Mouse (Mus musculus): ENCODE data around the gene 9930111J21Rik1. TPM values are rescaled to one million over a fixed set of nuclear protein-coding genes. Genes with fewer than 3 reads are reported as not detected.

9930111J21Rik1 gene
- polyA plus RNA-seq, 1 experiment from 2014 or later: 0.54 TPM

Other genes with a start within 250 kb of the 9930111J21Rik1 start
- 712 and 779 TPM in 2 replicates for gene Rack1, start 179.1 kb downstream of the 9930111J21Rik1 start, polyA plus RNA-seq (2015; fragmentation: Nextera tagmentation; extraction: Ambion mirVana)
- gene Trim41, start 162.0 kb downstream of the 9930111J21Rik1 start, polyA plus RNA-seq (2015; fragmentation: Nextera tagmentation; extraction: Ambion mirVana): 7.1 and 7.2 TPM in 2 replicates
- gene Trim7, start 153.3 kb downstream of the 9930111J21Rik1 start, polyA plus RNA-seq (2015; fragmentation: Nextera tagmentation; extraction: Ambion mirVana): 4.4 and 4.8 TPM in 2 replicates
- gene Gm12184, start 152.7 kb downstream of the 9930111J21Rik1 start, polyA plus RNA-seq (2015; fragmentation: Nextera tagmentation; extraction: Ambion mirVana): 0.86 and 1.2 TPM in 2 replicates
- gene Irgm1, start 107.7 kb downstream of the 9930111J21Rik1 start, polyA plus RNA-seq (2015; fragmentation: Nextera tagmentation; extraction: Ambion mirVana): 17.0 and 18.3 TPM in 2 replicates
- 0.09 and 0.21 TPM in 2 replicates for gene Gm5431, start 77.2 kb downstream of the 9930111J21Rik1 start, polyA plus RNA-seq (2015; fragmentation: Nextera tagmentation; extraction: Ambion mirVana)
- 3.8 and 6.9 TPM in 2 replicates for gene Psme2b, start 33.2 kb downstream of the 9930111J21Rik1 start, polyA plus RNA-seq (2015; fragmentation: Nextera tagmentation; extraction: Ambion mirVana)
- gene Olfr56, start 509 bp downstream of the 9930111J21Rik1 start, polyA plus RNA-seq (2015; fragmentation: Nextera tagmentation; extraction: Ambion mirVana): 0.08 TPM in 1 of 2 replicates, not detected in the other
- gene Gm12185, start 12.8 kb upstream of the 9930111J21Rik1 start, polyA plus RNA-seq (2015; fragmentation: Nextera tagmentation; extraction: Ambion mirVana): 0.03 TPM in 1 of 2 replicates, not detected in the other
- gene Tgtp1, start 14.8 kb upstream of the 9930111J21Rik1 start, polyA plus RNA-seq (2015; fragmentation: Nextera tagmentation; extraction: Ambion mirVana): 0.49 and 0.50 TPM in 2 replicates
- 0.60 and 0.98 TPM in 2 replicates for gene 9930111J21Rik2, start 71.8 kb upstream of the 9930111J21Rik1 start, polyA plus RNA-seq (2015; fragmentation: Nextera tagmentation; extraction: Ambion mirVana)
- 0.24 and 0.42 TPM in 2 replicates for gene Tgtp2, start 84.8 kb upstream of the 9930111J21Rik1 start, polyA plus RNA-seq (2015; fragmentation: Nextera tagmentation; extraction: Ambion mirVana)
- 2.1 and 2.6 TPM in 2 replicates for gene Ifi47, start 97.2 kb upstream of the 9930111J21Rik1 start, polyA plus RNA-seq (2015; fragmentation: Nextera tagmentation; extraction: Ambion mirVana)
- gene Olfr1396, start 135.5 kb upstream of the 9930111J21Rik1 start, polyA plus RNA-seq (2015; fragmentation: Nextera tagmentation; extraction: Ambion mirVana): 0.12 TPM in 1 of 2 replicates, not detected in the other
- not detected in 2 replicates for gene Olfr1395, start 162.9 kb upstream of the 9930111J21Rik1 start, polyA plus RNA-seq (2015; fragmentation: Nextera tagmentation; extraction: Ambion mirVana)
- not detected in 2 replicates for gene Olfr1394, start 175.0 kb upstream of the 9930111J21Rik1 start, polyA plus RNA-seq (2015; fragmentation: Nextera tagmentation; extraction: Ambion mirVana)
- 4.4 and 4.6 TPM in 2 replicates for gene Btnl9, start 207.8 kb upstream of the 9930111J21Rik1 start, polyA plus RNA-seq (2015; fragmentation: Nextera tagmentation; extraction: Ambion mirVana)
- gene Zfp62, start 223.9 kb upstream of the 9930111J21Rik1 start, polyA plus RNA-seq (2015; fragmentation: Nextera tagmentation; extraction: Ambion mirVana): 45.6 and 46.3 TPM in 2 replicates

Measured in kidney, embryonic 16.5 days (tissue).